Mouse (Mus musculus) adrenal gland, postnatal 4 days (tissue): ENCODE data around the gene Calm3. TPM values are rescaled to one million over a fixed set of nuclear protein-coding genes. Genes with fewer than 3 reads are reported as not detected.

Experiments
- DNase-seq, 2 experiments: peaks; one replicate each; pipeline ENCODE4 v3.0.0; 2021 to 2022; ENCODE audit warnings: low spot score in 2 of 2, mixed read lengths in 2 of 2
- total RNA-seq, 2 experiments: library from RNA; stranded (reverse); gene quantifications; 2 replicates each; pipeline ENCODE4 v1.2.3; 2021

The Calm3 gene
- total RNA-seq, 2 experiments from 2014 or later = 330 to 344 TPM

- no peak for DNase-seq
Measured at GRCm38 (mm10) chr7:16915461-16916340, 8.2 kb downstream of the Calm3 start.

GRCm38 (mm10) chr7:16914453-16915343 lies 9.2 kb downstream of the Calm3 start:
- no peak for DNase-seq

GRCm38 (mm10) chr7:16913806-16914452 lies 10.0 kb downstream of the Calm3 start:
- no peak for DNase-seq

DNA sequence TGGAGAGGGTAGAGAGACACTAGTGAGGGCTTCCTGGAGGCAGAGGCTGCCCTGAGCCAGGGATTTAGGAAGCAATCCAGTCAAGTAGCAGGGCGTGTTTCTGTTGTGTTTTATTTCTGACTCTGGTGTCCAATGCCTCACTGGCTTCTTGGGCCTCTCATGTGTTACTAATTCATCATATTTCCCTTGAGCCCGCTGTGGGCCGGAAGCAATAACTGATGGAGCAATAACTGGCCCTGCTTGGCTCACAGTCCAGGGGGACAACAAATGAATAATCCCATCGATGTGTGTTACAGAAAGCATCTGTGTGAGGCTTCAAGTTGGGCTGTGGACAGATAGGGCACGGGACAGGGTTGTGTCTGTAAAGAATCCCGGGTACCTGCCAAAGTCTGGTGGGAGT lies 11.6 kb downstream of the Calm3 start:
- no peak for DNase-seq

- no peak for DNase-seq
Measured at GRCm38 (mm10) chr7:16911904-16912303, 12.0 kb downstream of the Calm3 start.

DNA sequence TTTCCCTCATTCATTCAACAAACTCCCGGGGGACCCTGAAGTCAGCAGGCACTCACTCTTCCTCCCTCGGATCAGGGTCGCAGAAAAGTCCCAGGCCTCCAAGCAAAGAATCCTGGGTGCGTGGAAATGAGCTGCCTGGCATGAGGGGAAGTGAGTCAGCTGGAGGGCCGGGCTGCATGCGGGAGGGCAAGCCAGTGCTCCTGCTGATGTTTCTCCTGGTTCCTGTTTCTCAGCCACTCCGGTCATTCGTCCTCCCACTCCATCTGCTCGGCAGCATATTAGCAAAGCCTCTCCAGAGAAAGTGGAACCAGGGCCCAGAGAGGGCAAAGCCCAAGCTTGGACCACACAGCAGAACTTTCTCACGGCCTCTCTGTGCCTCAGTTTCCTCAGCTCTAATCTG lies 14.0 kb downstream of the Calm3 start:
- DNase-seq = no peak

GRCm38 (mm10) chr7:16908859-16909258 lies 15.1 kb downstream of the Calm3 start:
- no peak for DNase-seq

- no peak for DNase-seq
Measured at GRCm38 (mm10) chr7:16908367-16908766, 15.5 kb downstream of the Calm3 start.

DNA sequence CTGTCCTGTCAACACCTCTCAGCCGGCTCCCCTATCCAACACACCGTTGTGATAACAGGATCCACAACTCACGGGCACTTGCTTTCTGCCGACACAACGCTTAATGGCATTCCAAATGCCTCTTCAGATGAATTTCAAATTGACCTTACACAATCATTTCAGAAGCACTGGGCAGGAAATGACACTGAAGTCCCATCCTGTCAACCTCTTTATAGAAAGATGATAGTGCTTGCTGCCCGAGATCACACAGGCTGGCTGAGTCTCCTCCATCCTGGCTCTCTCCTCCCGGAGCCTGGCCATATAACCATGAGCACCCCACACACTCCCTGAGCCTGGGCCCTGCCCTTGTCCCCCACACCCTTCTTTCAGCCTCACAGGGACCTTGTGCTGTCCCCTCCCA lies 16.1 kb downstream of the Calm3 start:
- DNase-seq = no peak

- no peak for DNase-seq
Measured at GRCm38 (mm10) chr7:16906889-16907559, 16.9 kb downstream of the Calm3 start.

DNA sequence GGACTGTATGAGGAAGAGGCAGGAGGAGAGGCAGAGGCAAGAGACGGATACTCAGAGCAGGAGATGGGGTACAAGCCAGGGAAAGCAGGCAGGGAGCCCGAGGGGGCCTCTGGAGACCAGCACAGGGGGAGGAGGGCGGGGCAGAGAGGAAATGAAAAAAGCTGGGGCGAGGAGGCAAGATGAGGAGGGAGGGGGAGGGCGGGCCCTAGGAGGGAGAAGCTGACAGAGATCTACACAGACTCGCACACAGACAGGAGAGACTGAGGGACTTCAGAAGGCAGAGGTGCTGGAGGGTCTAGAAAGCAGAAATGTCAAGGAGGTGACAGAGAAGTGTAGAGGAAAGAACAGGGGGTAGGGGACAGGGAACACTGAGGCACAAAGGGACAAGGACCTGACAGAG lies 17.6 kb downstream of the Calm3 start, which contains the start of gene Ptgir:
Ptgir (plus strand) TSS at position 210 of the 400 bp plus-strand sequence.
- DNase-seq = no peak

DNA sequence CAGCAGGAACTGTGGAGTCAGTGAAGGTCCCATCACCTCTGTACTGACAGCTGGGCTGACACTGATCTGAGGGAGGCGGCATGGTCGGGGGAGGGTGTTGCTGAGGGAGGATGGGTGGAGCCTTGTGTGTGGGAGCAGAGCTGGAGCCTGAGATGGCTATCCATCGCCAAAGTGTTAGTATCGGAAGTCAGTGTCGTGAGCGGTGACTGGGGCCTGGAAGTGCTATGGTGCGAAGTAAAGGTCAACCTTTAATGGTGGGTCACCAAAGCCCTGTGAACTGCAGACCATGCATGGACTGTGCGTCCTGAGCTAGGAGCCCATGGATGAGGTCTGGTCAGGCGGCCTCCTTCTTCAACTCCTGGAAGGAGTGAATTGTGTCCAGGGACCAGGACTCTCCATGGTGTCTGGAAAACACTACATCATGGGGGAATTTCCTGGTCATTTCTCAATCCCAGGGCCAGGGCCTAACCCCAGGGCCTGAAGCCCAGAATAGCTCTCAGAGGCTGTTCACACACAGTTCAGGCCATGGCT lies 18.4 kb downstream of the Calm3 start:
- DNase-seq = no peak

GRCm38 (mm10) chr7:16904120-16904675 lies 19.7 kb downstream of the Calm3 start:
- DNase-seq = no peak

DNA sequence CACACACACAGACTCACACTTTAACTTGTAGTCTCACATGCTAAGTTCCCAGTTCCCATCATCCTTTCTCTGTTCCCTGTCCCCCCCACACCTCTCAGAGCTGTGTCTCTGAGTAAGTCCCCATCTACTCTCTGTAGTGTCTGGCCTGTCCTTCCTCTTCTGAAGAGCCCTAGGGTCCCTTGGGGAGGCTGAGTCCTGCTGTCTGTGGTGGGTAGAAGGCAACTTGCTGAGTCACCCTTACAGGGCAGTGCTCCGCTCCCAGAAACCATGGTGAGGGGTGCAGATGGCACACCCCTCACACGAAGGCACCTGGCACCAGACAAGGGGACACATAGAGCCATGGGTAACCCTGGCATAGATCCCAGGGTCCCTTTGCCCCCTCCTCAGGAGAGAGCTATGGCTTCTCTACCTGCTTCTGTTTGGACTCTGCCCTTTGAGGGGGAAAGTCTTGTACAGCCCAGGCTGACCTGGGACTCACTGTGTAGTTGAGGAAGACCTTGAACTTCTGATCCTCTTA lies 20.4 kb downstream of the Calm3 start:
- DNase-seq = no peak

DNA sequence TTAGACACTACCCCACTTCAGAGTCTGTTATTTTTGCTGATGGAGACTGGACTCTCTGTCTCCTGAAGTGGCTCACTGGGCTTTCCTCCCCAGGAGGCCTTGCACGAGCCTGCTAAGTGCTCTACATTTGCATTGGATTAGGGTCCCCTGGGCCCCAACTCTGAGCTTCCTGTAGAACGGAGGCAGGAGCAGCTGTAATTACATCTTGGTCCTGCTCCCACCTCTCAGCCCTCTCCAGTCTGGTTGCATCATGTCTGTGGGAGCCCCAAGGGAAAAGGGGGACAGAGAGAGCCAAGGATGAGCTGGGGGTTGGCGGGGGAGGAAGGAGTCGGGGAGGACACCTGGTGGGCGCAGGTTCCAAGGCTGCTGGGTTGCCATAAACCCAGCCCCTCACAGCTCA lies 23.4 kb downstream of the Calm3 start:
- no peak for DNase-seq

DNA sequence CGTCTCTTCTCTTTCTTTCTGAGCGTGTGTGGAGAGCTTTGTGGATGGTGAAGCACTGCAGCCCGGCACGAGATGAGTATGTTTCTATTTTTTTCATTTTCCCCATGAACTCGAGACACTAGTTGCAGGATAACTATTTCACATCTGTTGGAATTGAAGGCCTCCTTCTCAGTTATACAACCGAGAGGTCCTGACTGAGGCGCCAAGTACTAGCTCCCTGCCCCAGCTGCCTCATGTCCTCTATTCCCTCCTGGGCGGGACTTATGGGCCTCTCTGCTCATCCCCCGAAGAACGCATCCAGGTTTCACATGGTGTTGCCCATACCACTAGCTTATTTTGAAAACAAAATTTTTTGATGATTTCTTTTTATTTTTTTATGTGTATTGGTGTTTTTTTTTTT lies 28.4 kb downstream of the Calm3 start:
- DNase-seq = no peak

DNA sequence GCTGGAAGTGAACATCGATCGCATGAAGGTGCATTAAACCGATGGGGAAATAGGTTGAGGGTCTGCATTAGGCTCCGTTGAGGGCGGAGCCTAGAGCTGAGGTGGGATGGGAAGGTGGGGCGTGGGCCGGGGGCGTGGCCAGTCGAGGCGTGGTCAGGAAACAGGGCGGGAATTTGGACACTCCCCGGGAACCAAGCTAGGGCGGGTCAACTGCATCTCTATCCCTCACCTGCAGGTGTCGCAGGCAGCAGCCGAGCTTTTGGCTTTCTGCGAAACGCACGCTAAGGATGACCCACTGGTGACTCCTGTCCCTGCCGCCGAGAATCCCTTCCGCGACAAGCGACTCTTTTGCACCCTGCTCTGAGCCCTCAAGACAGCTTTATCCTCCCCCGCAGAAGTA lies 28.9 kb downstream of the Calm3 start:
- DNase-seq = peak in 1 of 2 experiments; percentile 64

DNA sequence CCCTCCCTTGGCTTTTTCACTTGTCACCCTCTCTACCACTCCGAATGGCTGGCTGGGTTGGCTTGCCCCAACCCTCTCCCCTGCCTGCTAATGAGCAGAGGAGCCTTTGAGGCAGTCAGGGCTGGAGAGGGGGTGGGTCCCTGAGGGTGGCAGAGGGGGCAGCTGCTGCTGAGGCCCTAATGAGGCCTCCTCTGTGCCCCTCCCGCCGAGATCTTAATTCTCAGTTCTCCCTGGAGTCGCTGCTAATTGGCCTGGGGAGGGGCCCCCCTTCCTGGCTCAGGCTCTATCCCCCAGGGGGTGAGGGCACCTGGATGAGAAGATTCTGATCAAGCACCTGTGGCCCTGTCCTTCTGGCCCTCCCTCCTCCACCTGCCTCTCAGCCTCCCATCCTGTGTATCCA lies 29.6 kb downstream of the Calm3 start:
- no peak for DNase-seq

GRCm38 (mm10) chr7:16893612-16894011 lies 30.3 kb downstream of the Calm3 start:
- no peak for DNase-seq

DNA sequence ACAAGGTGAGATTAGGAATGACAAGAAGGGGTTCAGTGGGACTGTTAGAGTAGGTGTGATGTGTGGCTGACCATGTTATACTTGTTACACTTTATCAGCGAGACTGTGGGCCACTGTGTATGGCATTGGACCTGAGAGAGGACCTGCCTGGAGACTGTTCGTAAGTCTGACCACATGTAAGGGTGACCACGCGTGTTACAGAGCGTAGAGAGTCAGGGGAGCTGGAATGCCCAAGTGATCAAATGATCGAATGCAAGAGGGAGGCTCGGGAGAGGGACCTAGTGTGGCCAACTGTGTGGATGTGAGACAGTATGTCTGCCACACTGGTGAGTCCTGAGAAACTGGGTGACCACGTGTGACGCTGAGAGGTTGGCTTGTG lies 31.6 kb downstream of the Calm3 start:
- DNase-seq = no peak
